Mouse (Mus musculus) hindbrain, embryonic 15.5 days (tissue): ENCODE results near the gene Mpl. TPM values are rescaled to one million over a fixed set of nuclear protein-coding genes. Genes with fewer than 3 reads are reported as not detected.

Experiments
- ATAC-seq: fragments of 200-750 bp; cut with Nextera tagmentation; 2 replicates; pipeline ENCODE4 v1.8.0; 2017; ENCODE audit warnings: low read depth, moderate number of reproducible peaks, moderate TSS enrichment; ENCODE audit not compliant: low FRiP score
- H3K27ac ChIP-seq: fragments of 300-500 bp; sonication (generic); replicated peaks from 2 replicates; pipeline ENCODE4 v1.5.1; 2015; ENCODE audit warnings: mild to moderate bottlenecking, inconsistent platforms
- H3K27me3 ChIP-seq: fragments of 300-500 bp; sonication (generic); 2 replicates; pipeline ENCODE4 v1.6.1; 2015; ENCODE audit warnings: control low read depth, inconsistent platforms
- H3K36me3 ChIP-seq: fragments of 300-500 bp; sonication (generic); 2 replicates; pipeline ENCODE4 v1.6.1; 2015; ENCODE audit warnings: control low read depth, inconsistent platforms
- H3K4me1 ChIP-seq: fragments of 300-500 bp; sonication (generic); replicated peaks from 2 replicates; pipeline ENCODE4 v1.6.1; 2015; ENCODE audit warnings: control low read depth, inconsistent platforms
- H3K4me2 ChIP-seq: fragments of 300-500 bp; sonication (generic); 2 replicates; pipeline ENCODE4 v1.6.1; 2015; ENCODE audit warnings: moderate library complexity, mild to moderate bottlenecking, inconsistent platforms
- H3K4me3 ChIP-seq: fragments of 300-500 bp; sonication (generic); 2 replicates; pipeline ENCODE4 v1.5.1; 2015; ENCODE audit warnings: mild to moderate bottlenecking, inconsistent platforms
- H3K9ac ChIP-seq: fragments of 300-500 bp; sonication (generic); 2 replicates; pipeline ENCODE4 v1.6.1; 2015; ENCODE audit warnings: inconsistent platforms
- H3K9me3 ChIP-seq: fragments of 300-500 bp; sonication (generic); 2 replicates; pipeline ENCODE4 v1.6.1; 2016; ENCODE audit warnings: control low read depth, inconsistent platforms
- WGBS: fragments of 180-500 bp; shearing (Covaris S2); methylation state at CpG from one replicate; pipeline ENCODE4 v1.1.7; 2015; 5-methylcytosine and 5-hydroxymethylcytosine counted together
- polyA plus RNA-seq: library from polyadenylated mRNA; unstranded; fragments of >200 nt; fragmentation: Nextera tagmentation; extraction: Ambion mirVana; gene quantifications from 2 replicates; pipeline ENCODE4 v1.2.1, GENCODE M21; 2015

The Mpl gene
- polyA plus RNA-seq, 1 experiment from 2014 or later = 0.27 TPM

- peak overlapping the region; percentile 47 for H3K9ac ChIP-seq
- no peaks in the 10 kb centered on the region for H3K9me3 ChIP-seq
- H3K36me3 ChIP-seq = no peaks in the 10 kb centered on the region
- H3K4me3 ChIP-seq = peak overlapping the region; percentile 41
- peak; percentile 83 for ATAC-seq
- H3K4me2 ChIP-seq = peak overlapping the region; percentile 80
- no peaks in the 10 kb centered on the region for H3K27me3 ChIP-seq
- peaks cover 14% of the 10 kb centered on the region for H3K4me1 ChIP-seq
- 0 out of 2 replicates have a peak overlapping the region, but pooled peaks have one; percentile 22 for H3K27ac ChIP-seq
- WGBS = 17% methylated on average over 18 of the region's 18 CpGs
Observed at GRCm38 (mm10) chr4:118445781-118446414, 11.4 kb downstream of the Mpl start.

GRCm38 (mm10) chr4:118445088-118445487, 12.2 kb downstream of the Mpl start:
- Histone ChIP-seq H3K4me2 (no peak overlapping the region), H3K27ac (no peak overlapping the region), H3K36me3 (no peaks in the 10 kb centered on the region), H3K4me3 (no peak overlapping the region), H3K27me3 (no peaks in the 10 kb centered on the region), H3K9me3 (no peaks in the 10 kb centered on the region), H3K9ac (no peak overlapping the region), H3K4me1 (peaks cover 14% of the 10 kb centered on the region)
- no peak for ATAC-seq
- 85% methylated on average over 10 of the region's 10 CpGs for WGBS

GRCm38 (mm10) chr4:118437829-118438253, 19.5 kb downstream of the Mpl start:
- 11% methylated on average over 12 of the region's 12 CpGs for WGBS
- Histone ChIP-seq H3K4me1 (peaks cover 31% of the 10 kb centered on the region), H3K9ac (peak overlapping the region; percentile 60), H3K36me3 (no peaks in the 10 kb centered on the region), H3K4me3 (peak overlapping the region; percentile 45), H3K27ac (peak overlapping the region; percentile 88), H3K4me2 (peak overlapping the region; percentile 93), H3K9me3 (no peaks in the 10 kb centered on the region), H3K27me3 (no peaks in the 10 kb centered on the region)
- peak; percentile 35; the same call in 1 of the 2 replicates for ATAC-seq

GRCm38 (mm10) chr4:118436820-118437603, 20.3 kb downstream of the Mpl start, which contains the start of gene Cdc20:
Gene Cdc20, minus strand, starts transcription at chr4:118437352.
- Histone ChIP-seq H3K36me3 (peaks cover 4% of the 10 kb centered on the region; the same call in 1 of the 2 replicates), H3K4me1 (peaks cover 31% of the 10 kb centered on the region), H3K9ac (peak within 1 kb of the TSS; percentile 60), H3K4me3 (peak within 1 kb of the TSS; percentile 45), H3K4me2 (peak within 1 kb of the TSS; percentile 93), H3K9me3 (no peaks in the 10 kb centered on the region), H3K27me3 (no peaks in the 10 kb centered on the region), H3K27ac (peak within 1 kb of the TSS; percentile 88)
- WGBS = under 1% methylated on average over 66 of the region's 67 CpGs
- peak; percentile 95 for ATAC-seq

- H3K9ac ChIP-seq = no peak overlapping the region
- WGBS = 55% methylated on average over 8 of the region's 8 CpGs
- no peak overlapping the region for H3K4me2 ChIP-seq
- H3K27me3 ChIP-seq = no peaks in the 10 kb centered on the region
- peaks cover 49% of the 10 kb centered on the region for H3K4me1 ChIP-seq
- no peaks in the 10 kb centered on the region for H3K9me3 ChIP-seq
- H3K27ac ChIP-seq = no peak overlapping the region
- peaks cover 15% of the 10 kb centered on the region; the same call in 1 of the 2 replicates for H3K36me3 ChIP-seq
- ATAC-seq = no peak
- no peak overlapping the region for H3K4me3 ChIP-seq
Observed at GRCm38 (mm10) chr4:118432332-118432731, 25.0 kb downstream of the Mpl start.

GRCm38 (mm10) chr4:118429215-118429895, 28.0 kb downstream of the Mpl start:
- H3K9ac ChIP-seq = no peak overlapping the region
- no peaks in the 10 kb centered on the region for H3K9me3 ChIP-seq
- H3K4me3 ChIP-seq = no peak overlapping the region
- H3K4me2 ChIP-seq = peak overlapping the region; percentile 97
- ATAC-seq = no peak
- WGBS = 66% methylated on average over 7 of the region's 7 CpGs
- H3K27me3 ChIP-seq = no peaks in the 10 kb centered on the region
- H3K27ac ChIP-seq = no peak overlapping the region
- peaks cover 15% of the 10 kb centered on the region; the same call in 1 of the 2 replicates for H3K36me3 ChIP-seq
- H3K4me1 ChIP-seq = peaks cover 31% of the 10 kb centered on the region

- H3K9ac ChIP-seq = peak overlapping the region; percentile 68
- no peaks in the 10 kb centered on the region for H3K27me3 ChIP-seq
- peak overlapping the region; percentile 81; the same call in 1 of the 2 replicates for H3K27ac ChIP-seq
- H3K9me3 ChIP-seq = no peaks in the 10 kb centered on the region
- ATAC-seq = no peak
- peak overlapping the region; percentile 56 for H3K4me3 ChIP-seq
- peaks cover 31% of the 10 kb centered on the region for H3K4me1 ChIP-seq
- H3K4me2 ChIP-seq = peak overlapping the region; percentile 97
- 55% methylated on average over 15 of the region's 15 CpGs for WGBS
- peaks cover 17% of the 10 kb centered on the region; the same call in 1 of the 2 replicates for H3K36me3 ChIP-seq
Observed at GRCm38 (mm10) chr4:118428531-118429214, 28.6 kb downstream of the Mpl start.

- WGBS = 0% methylated on average over 27 of the region's 31 CpGs
- peak within 1 kb of the TSS; percentile 97 for H3K4me2 ChIP-seq
- peak; percentile 90 for ATAC-seq
Observed at GRCm38 (mm10) chr4:118427768-118428451, 29.4 kb downstream of the Mpl start, which contains the start of gene Elovl1. Gene Elovl1, plus strand, starts transcription at chr4:118428093.

GRCm38 (mm10) chr4:118427415-118427767, 29.9 kb downstream of the Mpl start:
- H3K9ac ChIP-seq = peak overlapping the region; percentile 68
- no peaks in the 10 kb centered on the region for H3K27me3 ChIP-seq
- peak overlapping the region; percentile 81 for H3K27ac ChIP-seq
- peak overlapping the region; percentile 56 for H3K4me3 ChIP-seq
- H3K9me3 ChIP-seq = no peaks in the 10 kb centered on the region
- peak overlapping the region; percentile 97 for H3K4me2 ChIP-seq
- peak; percentile 10 for ATAC-seq
- peaks cover 21% of the 10 kb centered on the region; the same call in 1 of the 2 replicates for H3K36me3 ChIP-seq
- WGBS = 2% methylated on average over 5 of the region's 5 CpGs
- H3K4me1 ChIP-seq = peaks cover 31% of the 10 kb centered on the region

More at GRCm38 (mm10) chr4:118427768-118428451, 29.4 kb downstream of the Mpl start, which contains the start of gene Elovl1:
- Histone ChIP-seq H3K27ac (peak within 1 kb of the TSS; percentile 81), H3K9ac (peak within 1 kb of the TSS; percentile 68), H3K36me3 (peaks cover 17% of the 10 kb centered on the region; the same call in 1 of the 2 replicates), H3K4me3 (peak within 1 kb of the TSS; percentile 56), H3K9me3 (no peaks in the 10 kb centered on the region), H3K27me3 (no peaks in the 10 kb centered on the region), H3K4me1 (peaks cover 31% of the 10 kb centered on the region)

- Histone ChIP-seq H3K27me3 (no peaks in the 10 kb centered on the region), H3K4me3 (no peak overlapping the region), H3K4me1 (peaks cover 31% of the 10 kb centered on the region), H3K36me3 (peaks cover 23% of the 10 kb centered on the region), H3K9ac (no peak overlapping the region), H3K27ac (no peak overlapping the region), H3K9me3 (no peaks in the 10 kb centered on the region), H3K4me2 (no peak overlapping the region)
- 81% methylated on average over 1 of the region's 1 CpGs for WGBS
- no peak for ATAC-seq
Observed at GRCm38 (mm10) chr4:118425374-118425773, 31.9 kb downstream of the Mpl start.
